Mouse (Mus musculus) Patski (cell line): ENCODE data around the gene Yy1. TPM values are rescaled to one million over a fixed set of nuclear protein-coding genes. Genes with fewer than 3 reads are reported as not detected.

ENCODE experiments used
- ATAC-seq: fragments of 100-300 bp; one replicate; pipeline ENCODE4 v1.8.0; 2021
- CTCF ChIA-PET: fragments of 350-600 bp; sonication (Branson Sonifier 250); formaldehyde crosslinking; loops from one replicate; lab custom pipeline; 2022; ENCODE audit warnings: inconsistent platforms; lab: Charles Lee
- POLR2A ChIA-PET: fragments of 350-600 bp; sonication (Branson Sonifier 250); formaldehyde crosslinking; loops from one replicate; lab custom pipeline; 2022; ENCODE audit warnings: antibody characterized with exemption, inconsistent platforms; lab: Charles Lee
- DNase-seq: peaks from one replicate; pipeline ENCODE4 v3.0.0-alpha.2; 2011; ENCODE audit warnings: low read depth, low spot score
- H3K27me3 ChIP-seq: fragments of 371-371 bp; one replicate; pipeline ENCODE4 v1.5.1; 2021
- CTCF ChIP-seq: fragments of 100-300 bp; IDR thresholded peaks from one replicate; pipeline ENCODE4 v1.5.1; 2021
- in situ Hi-C: fragments of 300-500 bp; cut with MboI; formaldehyde crosslinking; loops from 3 replicates; pipeline ENCODE4 v1.11.1; 2018; ENCODE audit warnings: low pct_unique_long_range_greater_than_20kb, mixed read lengths
- polyA plus RNA-seq: library from polyadenylated mRNA; unstranded; gene quantifications from one replicate; pipeline ENCODE4 v1.2.3, GENCODE M21; 2021

Yy1 gene
- polyA plus RNA-seq, 1 experiment from 2014 or later = 53.2 TPM

DNA sequence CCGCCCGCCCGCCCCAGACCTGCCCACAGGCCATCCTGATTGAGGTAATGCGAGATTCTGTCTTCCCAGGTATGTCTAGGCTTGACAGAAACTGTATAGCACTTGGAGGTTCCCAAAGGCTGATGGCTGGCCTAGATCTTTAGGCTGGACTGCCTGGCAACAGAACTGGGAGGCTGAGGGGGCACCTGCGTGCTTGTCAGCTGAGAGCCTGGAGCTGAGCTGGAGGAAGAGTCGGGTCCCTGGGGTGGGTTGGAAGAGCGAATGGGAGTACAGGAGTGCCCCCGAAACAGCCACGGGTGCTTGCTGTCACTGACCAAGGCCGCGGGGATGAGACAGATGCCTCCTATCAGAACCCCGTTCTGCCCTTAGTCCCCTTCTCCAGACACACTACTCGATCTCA lies 34.1 kb upstream of the Yy1 start:
- ATAC-seq (no peak), DNase-seq (no peak)
- TF ChIP-seq CTCF = no peak
- ChIA-PET CTCF (interaction anchor here (0.5 to 4.1 kb wide), 9 partner anchors 17 to 201 kb away, joined by 3 to 17 read pairs (median 3); no protein-coding TSS in a partner anchor), POLR2A (interaction anchor here (0.6 kb wide), 2 partner anchors 59 to 167 kb away, joined by 3 read pairs; no protein-coding TSS in a partner anchor)
- in situ Hi-C loops = no loop called here
- no peaks in the 10 kb centered on the region for H3K27me3 ChIP-seq

DNA sequence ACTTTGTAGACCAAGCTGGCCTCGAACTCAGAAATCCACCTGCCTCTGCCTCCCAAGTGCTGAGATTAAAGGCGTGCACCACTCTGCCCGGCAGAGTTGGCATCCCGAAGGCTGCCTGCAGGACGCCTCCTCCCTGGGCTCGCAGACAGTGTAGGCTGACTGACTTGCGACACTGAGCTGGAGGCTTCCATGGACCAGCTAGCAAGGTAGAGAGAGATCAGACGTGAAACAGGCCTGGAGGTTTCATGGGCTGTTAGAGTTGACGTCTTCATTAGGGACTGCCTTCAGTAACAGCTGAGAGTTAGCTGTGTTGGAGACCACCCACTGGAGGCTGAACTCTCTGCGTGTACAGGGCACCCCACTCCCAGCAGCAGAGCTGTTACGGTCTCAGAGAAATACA lies 33.5 kb upstream of the Yy1 start:
- ATAC-seq (no peak), DNase-seq (no peak)
- no peak for TF ChIP-seq CTCF
- POLR2A ChIA-PET = no interaction called here
- in situ Hi-C loops = no loop called here
- CTCF ChIA-PET = interaction anchor here (1.0 to 4.1 kb wide), 5 partner anchors 17 to 202 kb away, joined by 3 to 17 read pairs (median 4); no protein-coding TSS in a partner anchor
- H3K27me3 ChIP-seq = no peaks in the 10 kb centered on the region

DNA sequence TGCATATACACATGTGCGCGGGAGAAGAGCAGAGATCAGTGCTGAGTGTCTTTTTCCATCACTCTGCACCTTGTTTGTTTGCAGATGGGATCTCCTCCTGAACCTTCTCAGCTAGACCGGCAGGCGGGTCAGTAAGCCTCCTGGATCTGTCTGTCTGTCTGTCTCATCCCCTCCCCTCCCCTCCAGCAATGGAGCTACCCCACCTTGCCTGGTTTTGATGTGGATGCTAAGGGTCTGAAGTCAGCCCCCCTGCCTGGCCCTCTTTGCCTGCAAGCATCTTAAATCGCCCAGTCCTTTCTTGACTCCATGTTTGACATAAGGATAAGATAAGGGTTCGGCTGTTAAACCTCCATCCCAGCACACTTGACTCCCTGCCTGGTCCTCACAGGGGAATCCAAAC lies 32.8 kb upstream of the Yy1 start:
- ChIA-PET CTCF (interaction anchor here (0.9 to 4.1 kb wide), 2 partner anchors 57 to 147 kb away, joined by 3 to 17 read pairs; no protein-coding TSS in a partner anchor), POLR2A (no interaction called here)
- H3K27me3 ChIP-seq = no peaks in the 10 kb centered on the region
- DNase-seq (no peak), ATAC-seq (no peak)
- TF ChIP-seq CTCF = no peak
- in situ Hi-C loops = loop anchor here (5.0 kb wide), 1 partner anchor 153 kb away; no protein-coding TSS in a partner anchor

GRCm38 (mm10) chr12:108760500-108761020 lies 32.2 kb upstream of the Yy1 start:
- in situ Hi-C loops = loop anchor here (5.0 kb wide), 1 partner anchor 153 kb away; no protein-coding TSS in a partner anchor
- TF ChIP-seq CTCF = no peak
- CTCF ChIA-PET = interaction anchor here (0.9 to 4.1 kb wide), 2 partner anchors 57 to 147 kb away, joined by 3 to 17 read pairs; no protein-coding TSS in a partner anchor
- DNase-seq = no peak
- H3K27me3 ChIP-seq = no peaks in the 10 kb centered on the region
- POLR2A ChIA-PET = no interaction called here
- no peak for ATAC-seq

GRCm38 (mm10) chr12:108761209-108761608 lies 31.6 kb upstream of the Yy1 start:
- ChIA-PET POLR2A (no interaction called here), CTCF (interaction anchor here (4.1 kb wide), 1 partner anchor 148 kb away, joined by 17 read pairs; no protein-coding TSS in a partner anchor)
- in situ Hi-C loops = loop anchor here (5.0 kb wide), 1 partner anchor 154 kb away; no protein-coding TSS in a partner anchor
- DNase-seq (no peak), ATAC-seq (no peak)
- no peaks in the 10 kb centered on the region for H3K27me3 ChIP-seq
- no peak for TF ChIP-seq CTCF

- H3K27me3 ChIP-seq = no peaks in the 10 kb centered on the region
- ChIA-PET POLR2A (no interaction called here), CTCF (interaction anchor here (4.1 kb wide), 1 partner anchor 148 kb away, joined by 17 read pairs; no protein-coding TSS in a partner anchor)
- no peak for ATAC-seq
- in situ Hi-C loops = loop anchor here (5.0 kb wide), 1 partner anchor 154 kb away; no protein-coding TSS in a partner anchor
- no peak for DNase-seq
- TF ChIP-seq CTCF = no peak
Measured at GRCm38 (mm10) chr12:108761665-108762064, 31.1 kb upstream of the Yy1 start.

DNA sequence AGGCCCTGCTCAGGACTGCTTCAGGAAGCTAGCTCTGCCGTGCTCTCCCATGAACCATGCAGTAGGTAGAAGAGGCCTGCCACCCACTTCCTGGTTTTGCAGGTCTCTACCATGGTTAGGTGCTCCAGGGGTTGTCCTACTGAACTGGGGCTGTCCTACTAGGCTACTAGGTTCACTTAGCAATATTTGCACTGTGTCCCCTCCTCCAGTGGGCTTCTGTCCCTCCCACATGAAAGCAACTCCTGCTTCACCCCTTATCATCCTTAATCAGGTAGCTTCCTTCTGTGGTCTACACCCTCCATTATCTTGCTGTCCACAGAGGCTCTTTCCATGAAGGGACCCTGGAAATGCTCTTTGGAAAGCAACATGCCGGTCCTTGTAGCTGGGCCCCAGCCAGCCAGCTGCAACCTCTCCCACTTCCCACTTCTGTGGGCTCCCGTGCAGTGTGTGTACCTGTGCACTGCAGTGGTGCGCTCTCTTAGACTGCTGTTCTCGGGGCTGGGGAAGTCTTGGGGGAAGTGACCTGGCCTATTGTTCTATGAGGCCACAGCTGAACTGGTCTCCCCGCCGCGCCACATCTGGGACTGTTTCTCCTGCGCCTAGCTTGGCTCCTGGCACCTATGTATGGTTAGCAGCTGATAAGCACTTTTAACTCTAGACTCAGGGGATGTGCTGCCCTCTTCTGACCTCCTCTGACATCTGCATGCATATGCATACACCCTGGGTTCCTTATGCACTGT lies 29.5 kb upstream of the Yy1 start:
- ATAC-seq (no peak), DNase-seq (no peak)
- in situ Hi-C loops = loop anchor here (5.0 kb wide), 1 partner anchor 156 kb away; no protein-coding TSS in a partner anchor
- CTCF ChIA-PET = interaction anchor here (1.2 kb wide), 1 partner anchor 97 kb away, joined by 3 read pairs; no protein-coding TSS in a partner anchor
- H3K27me3 ChIP-seq = no peaks in the 10 kb centered on the region
- POLR2A ChIA-PET = no interaction called here
- no peak for TF ChIP-seq CTCF

DNA sequence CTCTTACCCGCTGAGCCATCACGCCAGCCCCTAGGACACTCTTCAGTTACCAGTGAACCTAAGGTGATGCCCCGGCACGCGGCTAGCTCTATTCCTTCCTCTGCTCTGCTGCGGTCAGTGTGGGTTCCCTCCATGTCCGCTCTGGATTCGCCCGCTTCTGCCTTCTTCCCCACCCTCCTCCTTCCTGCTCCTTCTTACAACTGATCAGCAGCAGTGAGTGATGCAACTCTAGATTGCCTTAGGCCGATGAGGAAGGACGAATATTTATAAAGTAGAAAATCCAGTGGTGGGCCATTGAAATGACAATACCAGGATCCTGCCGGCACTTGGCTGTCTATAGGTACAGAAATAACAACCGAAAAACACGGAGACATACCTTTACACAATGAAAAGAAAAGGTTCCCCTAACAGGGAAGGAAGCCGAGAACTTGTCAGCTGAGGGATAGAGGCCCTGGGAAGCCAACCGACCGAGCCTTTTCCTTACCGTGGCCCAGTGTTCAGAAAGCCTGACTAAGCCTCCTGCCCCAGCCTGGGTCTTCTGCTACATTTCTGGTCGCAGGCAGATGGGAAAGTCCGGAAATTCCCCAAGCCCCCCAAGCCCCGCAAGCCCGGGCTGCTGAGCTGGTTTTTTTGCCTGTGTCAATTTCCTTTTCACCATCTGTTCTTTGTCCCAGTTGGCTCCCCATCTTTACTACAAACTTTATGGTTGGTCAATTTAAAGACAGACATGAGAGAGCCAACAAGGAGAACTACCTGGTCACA lies 27.7 kb upstream of the Yy1 start:
- no peaks in the 10 kb centered on the region for H3K27me3 ChIP-seq
- in situ Hi-C loops = loop anchor here (5.0 kb wide), 1 partner anchor 158 kb away; no protein-coding TSS in a partner anchor
- no peak for TF ChIP-seq CTCF
- ATAC-seq (no peak), DNase-seq (no peak)
- ChIA-PET CTCF (no interaction called here), POLR2A (no interaction called here)

GRCm38 (mm10) chr12:108765751-108766221 lies 27.0 kb upstream of the Yy1 start:
- no peaks in the 10 kb centered on the region for H3K27me3 ChIP-seq
- ATAC-seq (peak; percentile 76), DNase-seq (no peak)
- POLR2A ChIA-PET = no interaction called here
- CTCF ChIA-PET = no interaction called here
- in situ Hi-C loops = no loop called here
- no peak for TF ChIP-seq CTCF

DNA sequence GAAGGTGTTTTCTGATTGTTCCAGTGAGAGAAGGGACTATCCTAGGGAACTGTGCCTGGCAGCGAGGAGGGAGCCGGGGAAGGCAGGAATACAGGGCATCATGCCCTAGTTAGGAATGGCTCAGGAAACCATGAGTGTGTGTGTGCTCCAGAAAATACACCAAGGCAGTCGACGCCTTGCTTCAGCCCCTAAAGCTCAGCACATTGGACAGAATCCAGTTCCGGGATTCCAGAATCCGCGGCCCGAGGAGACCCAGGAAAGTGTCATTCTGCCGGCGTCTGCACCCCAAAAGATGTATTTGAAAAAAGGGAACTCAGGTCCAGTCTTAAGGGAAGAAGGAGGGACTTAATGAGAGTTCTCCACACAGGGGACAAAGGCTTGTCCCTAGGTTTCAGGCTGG lies 26.5 kb upstream of the Yy1 start:
- CTCF ChIA-PET = no interaction called here
- POLR2A ChIA-PET = no interaction called here
- DNase-seq = no peak
- H3K27me3 ChIP-seq = no peaks in the 10 kb centered on the region
- TF ChIP-seq CTCF = no peak
- no peak for ATAC-seq
- in situ Hi-C loops = no loop called here
